Mouse (Mus musculus) thymus, adult 2 months (tissue): ENCODE data around the gene Nell2. TPM values are rescaled to one million over a fixed set of nuclear protein-coding genes. Genes with fewer than 3 reads are reported as not detected.

ENCODE experiments used
- DNase-seq: peaks from one replicate; pipeline ENCODE4 v3.0.0; 2021
- H3K27ac ChIP-seq: fragments of 200-500 bp; 2 replicates; pipeline ENCODE4 v1.5.1; 2012; ENCODE audit warnings: low read length, control low read depth; ENCODE audit not compliant: control insufficient read depth, insufficient read depth
- H3K27me3 ChIP-seq: fragments of 200-500 bp; 2 replicates; pipeline ENCODE4 v1.6.1; 2012; ENCODE audit warnings: mild to moderate bottlenecking, low read length, moderate library complexity, mixed read lengths; ENCODE audit not compliant: control insufficient read depth, insufficient read depth
- H3K36me3 ChIP-seq: fragments of 200-500 bp; 2 replicates; pipeline ENCODE4 v1.6.1; 2012; ENCODE audit warnings: mild to moderate bottlenecking, low read length, moderate library complexity; ENCODE audit not compliant: control insufficient read depth, insufficient read depth
- H3K4me1 ChIP-seq: fragments of 200-500 bp; replicated peaks from 2 replicates; pipeline ENCODE4 v1.6.1; 2012; ENCODE audit warnings: low read length; ENCODE audit not compliant: control insufficient read depth, insufficient read depth
- H3K4me3 ChIP-seq: fragments of 200-500 bp; 2 replicates; pipeline ENCODE4 v1.5.1; 2012; ENCODE audit warnings: mild to moderate bottlenecking, low read length, control low read depth, moderate library complexity; ENCODE audit not compliant: control insufficient read depth, insufficient read depth
- CTCF ChIP-seq: fragments of 200-500 bp; IDR thresholded peaks from 2 replicates; pipeline ENCODE4 v1.5.1; 2012; ENCODE audit warnings: mild to moderate bottlenecking, control low read depth, low read length, moderate library complexity, borderline replicate concordance; ENCODE audit not compliant: control insufficient read depth, poor library complexity, insufficient read depth; ENCODE audit errors: extremely low read depth
- POLR2A ChIP-seq: fragments of 200-500 bp; IDR thresholded peaks from 2 replicates; pipeline ENCODE4 v1.6.1; 2012; ENCODE audit warnings: mild to moderate bottlenecking, low read length, control low read depth, moderate library complexity; ENCODE audit not compliant: control insufficient read depth, poor library complexity, insufficient read depth; ENCODE audit errors: extremely low read depth
- WGBS: fragments of 180-500 bp; shearing (Covaris S2); methylation state at CpG from one replicate; pipeline ENCODE4 v1.1.7; 2018; 5-methylcytosine and 5-hydroxymethylcytosine counted together
- polyA plus RNA-seq: library from polyadenylated mRNA; depleted of rRNA; stranded (reverse); fragments of >200 nt; gene quantifications from 2 replicates; pipeline ENCODE4 v1.2.3, GENCODE M21; 2012

Gene Nell2
- polyA plus RNA-seq, 1 experiment, result 1.4 TPM

DNA sequence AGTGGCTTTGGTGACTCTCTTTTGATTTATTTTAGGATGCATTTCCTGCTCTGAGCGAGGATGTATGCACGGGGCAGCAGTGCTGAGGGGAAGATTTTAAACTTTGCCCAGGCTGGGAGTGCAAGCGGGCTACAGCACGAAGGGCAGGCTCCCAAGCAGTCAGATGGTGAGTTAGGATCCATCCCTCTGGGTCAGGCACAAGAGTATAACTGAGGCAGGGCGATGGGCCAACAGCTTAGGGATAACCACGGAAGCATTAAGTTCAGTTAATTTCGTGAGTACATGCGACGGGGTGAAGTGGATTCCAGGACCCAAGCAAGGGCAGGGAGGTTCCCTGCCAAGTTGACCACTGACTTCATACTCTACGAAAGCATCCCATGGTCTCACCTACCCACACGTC, 83.8 kb downstream of the Nell2 start:
- Histone ChIP-seq H3K4me1 (no peaks in the 10 kb centered on the region), H3K4me3 (no peak overlapping the region), H3K36me3 (no peaks in the 10 kb centered on the region), H3K27ac (no peak overlapping the region), H3K27me3 (no peaks in the 10 kb centered on the region)
- no peak for DNase-seq
- 82% methylated on average over 11 of the region's 11 CpGs for WGBS
- TF ChIP-seq CTCF (no peak), POLR2A (no peak)

DNA sequence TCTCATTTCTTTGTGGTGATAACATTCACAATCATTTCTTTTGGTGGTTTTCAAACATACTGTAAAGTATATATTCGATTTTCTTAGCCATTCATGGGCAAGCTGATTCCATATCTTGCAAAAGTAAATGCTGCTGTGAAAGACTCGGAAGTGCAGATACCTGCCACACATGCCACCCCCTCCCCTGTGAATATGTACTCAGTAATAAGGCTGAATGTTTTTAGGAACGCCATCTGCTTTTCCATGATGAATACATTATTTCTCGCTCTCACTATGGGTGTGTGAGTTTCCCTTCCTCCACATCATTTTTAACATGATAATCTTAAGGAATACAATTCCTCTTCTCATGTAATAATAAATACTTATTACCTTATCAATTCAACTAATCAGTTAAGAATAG, 90.6 kb downstream of the Nell2 start:
- no peak for TF ChIP-seq CTCF
- no peak for TF ChIP-seq POLR2A
- no peaks in the 10 kb centered on the region for H3K4me1 ChIP-seq
- no peak overlapping the region for H3K27ac ChIP-seq
- WGBS, result 97% methylated on average over 4 of the region's 4 CpGs
- H3K36me3 ChIP-seq, result no peaks in the 10 kb centered on the region
- DNase-seq, result no peak
- H3K4me3 ChIP-seq, result no peak overlapping the region
- no peaks in the 10 kb centered on the region for H3K27me3 ChIP-seq

DNA sequence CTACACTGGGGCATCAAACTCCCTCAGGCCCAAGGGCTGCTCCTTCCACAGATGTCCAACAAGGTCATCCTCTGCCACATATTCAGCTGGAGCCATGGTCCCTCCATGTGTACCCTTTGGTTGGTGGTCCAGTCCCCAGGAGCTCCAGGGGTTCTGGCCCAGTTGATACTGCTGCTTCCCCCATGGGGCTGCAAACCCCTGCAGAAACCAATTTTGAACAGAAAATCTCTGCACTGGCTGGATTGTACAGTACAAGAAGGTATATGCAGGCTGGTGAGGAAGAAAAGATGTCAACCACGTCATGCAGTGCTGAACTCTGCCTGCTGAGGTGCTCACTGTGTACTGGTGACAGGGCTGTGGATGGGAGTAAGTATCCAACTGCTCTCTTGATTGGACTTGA, 92.1 kb downstream of the Nell2 start:
- no peak for TF ChIP-seq CTCF
- DNase-seq, result no peak
- Histone ChIP-seq H3K36me3 (no peaks in the 10 kb centered on the region), H3K27me3 (no peaks in the 10 kb centered on the region), H3K4me1 (no peaks in the 10 kb centered on the region), H3K27ac (no peak overlapping the region), H3K4me3 (no peak overlapping the region)
- 89% methylated on average over 1 of the region's 1 CpGs for WGBS

DNA sequence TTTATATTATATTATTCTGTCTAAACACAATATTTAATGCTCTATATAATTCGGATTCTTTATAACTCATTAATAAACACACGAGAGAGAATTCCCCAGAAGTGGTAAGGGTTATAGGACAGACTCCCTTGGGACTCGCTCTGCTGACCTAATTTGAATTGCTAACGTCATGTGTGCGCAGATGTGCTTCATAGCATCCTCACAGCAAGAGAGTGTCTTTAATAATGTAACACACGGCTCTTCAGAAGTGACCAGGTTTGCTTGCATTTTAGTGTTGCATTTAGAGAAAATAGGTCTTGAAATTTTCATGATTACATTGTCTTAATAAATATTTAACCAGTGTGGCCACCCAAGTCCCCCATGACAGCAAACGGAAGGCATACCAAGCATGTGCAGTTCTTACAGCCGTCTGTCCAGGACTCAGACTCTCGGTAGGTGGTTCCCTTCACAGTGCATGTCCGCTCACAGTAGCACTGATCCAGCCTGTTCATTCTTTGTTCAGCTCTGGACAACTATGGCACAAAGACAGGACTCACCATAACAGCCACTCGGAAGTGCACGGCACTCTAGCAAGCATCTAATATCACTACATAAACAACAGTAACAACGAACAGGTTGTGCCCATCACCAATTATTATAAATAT, 97.1 kb downstream of the Nell2 start:
- Histone ChIP-seq H3K27me3 (no peaks in the 10 kb centered on the region), H3K27ac (no peak overlapping the region), H3K36me3 (no peaks in the 10 kb centered on the region), H3K4me1 (no peaks in the 10 kb centered on the region), H3K4me3 (no peak overlapping the region)
- DNase-seq, result no peak
- no peak for TF ChIP-seq CTCF
- TF ChIP-seq POLR2A, result no peak
- 93% methylated on average over 13 of the region's 13 CpGs for WGBS

DNA sequence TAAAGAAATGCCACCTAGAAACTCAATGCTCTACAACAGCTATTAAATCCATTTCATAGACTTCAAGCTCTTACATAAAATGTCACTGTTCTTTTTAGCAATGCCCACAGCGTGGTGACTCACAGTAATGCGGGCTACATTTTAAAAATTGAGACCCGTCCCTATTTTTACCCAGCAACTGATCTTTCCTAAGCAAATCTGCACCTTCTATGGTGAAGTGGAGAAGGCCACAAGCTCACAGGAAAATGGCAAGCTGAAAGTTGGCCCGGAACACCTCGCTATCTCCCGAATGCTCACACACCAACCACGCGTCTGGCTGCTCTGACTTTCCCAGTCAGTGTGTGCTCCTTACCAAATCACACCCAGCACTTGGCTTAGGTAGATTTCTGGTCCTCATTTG, 98.4 kb downstream of the Nell2 start:
- WGBS, result 97% methylated on average over 8 of the region's 8 CpGs
- Histone ChIP-seq H3K36me3 (no peaks in the 10 kb centered on the region), H3K4me1 (no peaks in the 10 kb centered on the region), H3K27me3 (no peaks in the 10 kb centered on the region), H3K4me3 (no peak overlapping the region), H3K27ac (no peak overlapping the region)
- no peak for DNase-seq
- TF ChIP-seq CTCF (no peak), POLR2A (no peak)

DNA sequence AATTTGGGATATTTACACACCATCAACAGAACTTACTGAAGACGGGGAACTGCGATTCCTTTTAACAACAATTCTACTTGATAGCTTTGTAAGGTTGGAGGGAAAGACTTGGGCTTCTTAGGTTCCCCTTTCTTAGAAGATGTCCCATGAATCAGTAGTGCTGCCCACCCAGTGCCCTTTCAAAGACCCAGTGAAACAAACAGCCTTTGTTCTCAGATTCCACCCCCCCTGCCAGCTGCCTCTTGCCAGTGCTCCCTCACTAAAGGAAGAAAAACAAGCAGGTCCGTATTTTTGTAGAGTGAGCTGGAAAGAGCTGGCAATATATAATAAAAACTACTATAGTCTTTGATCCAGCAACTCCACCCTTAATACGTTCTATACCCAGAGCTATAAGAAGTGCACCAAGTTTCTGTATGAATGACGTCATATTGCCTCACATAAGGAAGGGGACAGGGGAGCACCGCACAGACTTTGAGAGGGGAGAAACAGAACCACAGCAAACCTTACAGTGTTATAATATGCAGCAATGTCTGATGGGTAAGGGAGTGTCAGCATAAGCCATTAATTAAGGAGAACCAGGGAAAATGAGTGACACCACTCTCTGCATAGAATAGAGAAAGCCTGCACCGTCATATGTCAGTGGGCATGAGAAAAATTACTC, 100.2 kb downstream of the Nell2 start:
- TF ChIP-seq POLR2A, result no peak
- Histone ChIP-seq H3K4me3 (no peak overlapping the region), H3K36me3 (no peaks in the 10 kb centered on the region), H3K27ac (no peak overlapping the region), H3K4me1 (no peaks in the 10 kb centered on the region), H3K27me3 (no peaks in the 10 kb centered on the region)
- 82% methylated on average over 7 of the region's 7 CpGs for WGBS
- no peak for DNase-seq

DNA sequence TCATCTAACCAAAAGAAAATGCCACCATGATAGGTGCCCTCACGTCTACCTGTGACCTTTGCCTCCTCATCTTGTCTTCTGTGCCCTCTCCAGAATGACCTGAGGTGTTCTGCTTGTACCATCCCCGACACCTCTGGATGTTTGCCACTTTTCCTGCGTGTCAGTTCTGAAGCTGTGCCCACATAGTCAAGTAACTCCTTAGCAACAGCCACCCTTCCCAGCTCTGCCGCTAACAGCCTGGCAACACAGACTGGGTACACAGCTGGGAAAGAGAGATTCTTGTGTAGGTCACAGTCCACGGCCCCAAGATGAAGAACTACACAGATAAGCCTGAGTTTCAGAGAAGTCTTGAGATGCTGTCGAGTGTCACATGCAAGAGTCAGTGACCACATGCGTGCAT, 103.3 kb downstream of the Nell2 start:
- no peaks in the 10 kb centered on the region for H3K36me3 ChIP-seq
- no peak for DNase-seq
- no peak overlapping the region for H3K27ac ChIP-seq
- no peak for TF ChIP-seq CTCF
- no peak for TF ChIP-seq POLR2A
- no peaks in the 10 kb centered on the region for H3K27me3 ChIP-seq
- no peaks in the 10 kb centered on the region for H3K4me1 ChIP-seq
- 93% methylated on average over 7 of the region's 7 CpGs for WGBS
- H3K4me3 ChIP-seq, result no peak overlapping the region
